Mouse (Mus musculus): ENCODE data around the gene Gli1. TPM values are rescaled to one million over a fixed set of nuclear protein-coding genes. Genes with fewer than 3 reads are reported as not detected.
A peak's percentile ranks its signal among the peaks of the same experiment; 100 is the strongest.

Gene Gli1
- polyA plus RNA-seq, 1 experiment = 11.1 TPM

GRCm38 (mm10) chr10:127290307-127290929, 51.4 kb downstream of the Gli1 start:
- under 1% methylated on average over 46 of the region's 47 CpGs for WGBS
- H3K4me1 ChIP-seq (ENCODE audit: control insufficient read depth, insufficient read depth, low read length) = peaks cover 21% of the 10 kb centered on the region
- TF ChIP-seq CTCF (IDR thresholded peaks at IDR 0.05; ENCODE audit: insufficient read depth, low read length) (no peak), POLR2A (IDR thresholded peaks at IDR 0.05; ENCODE audit: borderline replicate concordance, extremely low read depth, low read depth, low read length) (peak; percentile 97)

GRCm38 (mm10) chr10:127289573-127290191, 52.1 kb downstream of the Gli1 start:
- DNase-seq = peak; percentile 63
- H3K4me1 ChIP-seq (ENCODE audit: control insufficient read depth, insufficient read depth, low read length) = peaks cover 21% of the 10 kb centered on the region

More at GRCm38 (mm10) chr10:127290307-127290929, 51.4 kb downstream of the Gli1 start:
- H3K4me3 ChIP-seq (replicated peaks; ENCODE audit: extremely low read depth, low read depth, low read length) = peak overlapping the region; percentile 89
- DNase-seq = peak; percentile 99

GRCm38 (mm10) chr10:127288800-127289572, 52.8 kb downstream of the Gli1 start, which contains the start of gene Mbd6:
TSS of gene Mbd6 (minus strand) at chr10:127289018.
- Histone ChIP-seq H3K4me3 (replicated peaks; ENCODE audit: extremely low read depth, low read depth, low read length) (peak within 1 kb of the TSS; percentile 73), H3K4me1 (ENCODE audit: control insufficient read depth, insufficient read depth, low read length) (peaks cover 21% of the 10 kb centered on the region)
- peak; percentile 92 for DNase-seq
- TF ChIP-seq POLR2A (IDR thresholded peaks at IDR 0.05; ENCODE audit: borderline replicate concordance, extremely low read depth, low read depth, low read length) (peak; percentile 76; the same call in 1 of the 2 replicates), CTCF (IDR thresholded peaks at IDR 0.05; ENCODE audit: insufficient read depth, low read length) (no peak)
- WGBS = under 1% methylated on average over 38 of the region's 65 CpGs

More at GRCm38 (mm10) chr10:127289573-127290191, 52.1 kb downstream of the Gli1 start:
- WGBS = under 1% methylated on average over 15 of the region's 15 CpGs
- TF ChIP-seq CTCF (IDR thresholded peaks at IDR 0.05; ENCODE audit: insufficient read depth, low read length) (no peak), POLR2A (IDR thresholded peaks at IDR 0.05; ENCODE audit: borderline replicate concordance, extremely low read depth, low read depth, low read length) (peak; percentile 63; the same call in 1 of the 2 replicates)
- H3K4me3 ChIP-seq (replicated peaks; ENCODE audit: extremely low read depth, low read depth, low read length) = peak overlapping the region; percentile 64

- Histone ChIP-seq H3K4me1 (ENCODE audit: control insufficient read depth, insufficient read depth, low read length) (peaks cover 21% of the 10 kb centered on the region), H3K4me3 (replicated peaks; ENCODE audit: extremely low read depth, low read depth, low read length) (peak overlapping the region; percentile 73)
- TF ChIP-seq CTCF (IDR thresholded peaks at IDR 0.05; ENCODE audit: insufficient read depth, low read length) = no peak
- TF ChIP-seq POLR2A (IDR thresholded peaks at IDR 0.05; ENCODE audit: borderline replicate concordance, extremely low read depth, low read depth, low read length) = peak; percentile 32; the same call in 1 of the 2 replicates
- no peak for DNase-seq
- 2% methylated on average over 21 of the region's 28 CpGs for WGBS
These were observed 53.4 kb downstream of the Gli1 start for GRCm38 (mm10) chr10:127288328-127288799.

- TF ChIP-seq CTCF (IDR thresholded peaks at IDR 0.05; ENCODE audit: insufficient read depth, low read length) = no peak
- TF ChIP-seq POLR2A (IDR thresholded peaks at IDR 0.05; ENCODE audit: borderline replicate concordance, extremely low read depth, low read depth, low read length) = no peak
These were observed 53.9 kb downstream of the Gli1 start for GRCm38 (mm10) chr10:127287936-127288293.

GRCm38 (mm10) chr10:127287271-127287935, 54.4 kb downstream of the Gli1 start:
- H3K4me3 ChIP-seq (replicated peaks; ENCODE audit: extremely low read depth, low read depth, low read length) = peak overlapping the region; percentile 9
- DNase-seq = no peak
- WGBS = 54% methylated on average over 15 of the region's 15 CpGs
- TF ChIP-seq POLR2A (IDR thresholded peaks at IDR 0.05; ENCODE audit: borderline replicate concordance, extremely low read depth, low read depth, low read length) = no peak
- TF ChIP-seq CTCF (IDR thresholded peaks at IDR 0.05; ENCODE audit: insufficient read depth, low read length) = no peak
- H3K4me1 ChIP-seq (ENCODE audit: control insufficient read depth, insufficient read depth, low read length) = peaks cover 18% of the 10 kb centered on the region

More at GRCm38 (mm10) chr10:127287936-127288293, 53.9 kb downstream of the Gli1 start:
- WGBS = 1% methylated on average over 3 of the region's 3 CpGs
- peaks cover 19% of the 10 kb centered on the region for H3K4me1 ChIP-seq (ENCODE audit: control insufficient read depth, insufficient read depth, low read length)
- H3K4me3 ChIP-seq (replicated peaks; ENCODE audit: extremely low read depth, low read depth, low read length) = peak overlapping the region; percentile 73
- no peak for DNase-seq

- 49% methylated on average over 7 of the region's 7 CpGs for WGBS
- Histone ChIP-seq H3K4me3 (replicated peaks; ENCODE audit: extremely low read depth, low read depth, low read length) (no peak overlapping the region), H3K4me1 (ENCODE audit: control insufficient read depth, insufficient read depth, low read length) (peaks cover 15% of the 10 kb centered on the region)
- no peak for DNase-seq
- no peak for TF ChIP-seq CTCF (IDR thresholded peaks at IDR 0.05; ENCODE audit: insufficient read depth, low read length)
- TF ChIP-seq POLR2A (IDR thresholded peaks at IDR 0.05; ENCODE audit: borderline replicate concordance, extremely low read depth, low read depth, low read length) = no peak
These were observed 55.0 kb downstream of the Gli1 start for GRCm38 (mm10) chr10:127286730-127287129.

GRCm38 (mm10) chr10:127286194-127286593, 55.6 kb downstream of the Gli1 start:
- DNase-seq = no peak
- no peak overlapping the region for H3K4me3 ChIP-seq (replicated peaks; ENCODE audit: extremely low read depth, low read depth, low read length)
- H3K4me1 ChIP-seq (ENCODE audit: control insufficient read depth, insufficient read depth, low read length) = peaks cover 13% of the 10 kb centered on the region
- 70% methylated on average over 7 of the region's 7 CpGs for WGBS
- TF ChIP-seq CTCF (IDR thresholded peaks at IDR 0.05; ENCODE audit: insufficient read depth, low read length) = no peak
- TF ChIP-seq POLR2A (IDR thresholded peaks at IDR 0.05; ENCODE audit: borderline replicate concordance, extremely low read depth, low read depth, low read length) = no peak

GRCm38 (mm10) chr10:127285644-127286043, 56.1 kb downstream of the Gli1 start:
- no peak overlapping the region for H3K4me3 ChIP-seq (replicated peaks; ENCODE audit: extremely low read depth, low read depth, low read length)
- WGBS = 77% methylated on average over 13 of the region's 13 CpGs
- TF ChIP-seq POLR2A (IDR thresholded peaks at IDR 0.05; ENCODE audit: borderline replicate concordance, extremely low read depth, low read depth, low read length) = no peak
- no peak for TF ChIP-seq CTCF (IDR thresholded peaks at IDR 0.05; ENCODE audit: insufficient read depth, low read length)
- DNase-seq = no peak
- H3K4me1 ChIP-seq (ENCODE audit: control insufficient read depth, insufficient read depth, low read length) = peaks cover 13% of the 10 kb centered on the region

All from lung, adult 2 months (tissue).